Mouse (Mus musculus) CD4-positive, CD25-positive, alpha-beta regulatory T cell, adult 4 months (primary cell): ENCODE data around the gene Tsga10. TPM values are rescaled to one million over a fixed set of nuclear protein-coding genes. Genes with fewer than 3 reads are reported as not detected.
"Not testable (repeated sequence)": the region's sequence is repeated elsewhere in the genome, so short reads cannot be mapped to it uniquely, and the experiment has no call there.

Experiments
- ATAC-seq: one replicate; pipeline ENCODE4 v1.8.0; 2017
- polyA plus RNA-seq, 2 experiments: library from polyadenylated mRNA; unstranded; fragments of 100-300 nt; shearing (Covaris generic); gene quantifications; one replicate each; pipeline ENCODE4 v1.2.1; 2017

Tsga10 gene
- polyA plus RNA-seq, 2 experiments from 2014 or later: 2.1 TPM

- ATAC-seq: peak; percentile 89
Observed at GRCm38 (mm10) chr1:37864511-37865400, 1.5 kb downstream of the Tsga10 start.

- no peak for ATAC-seq
Observed at GRCm38 (mm10) chr1:37850696-37851095, 15.5 kb downstream of the Tsga10 start.

GRCm38 (mm10) chr1:37846878-37847277 is 19.4 kb downstream of the Tsga10 start:
- ATAC-seq: no peak

- no peak for ATAC-seq
Observed at GRCm38 (mm10) chr1:37831681-37832080, 34.5 kb downstream of the Tsga10 start.

- ATAC-seq: not testable (repeated sequence)
Observed at GRCm38 (mm10) chr1:37802291-37802690, 63.9 kb downstream of the Tsga10 start.

- ATAC-seq: no peak
Observed at GRCm38 (mm10) chr1:37800298-37800697, 65.9 kb downstream of the Tsga10 start.

- no peak for ATAC-seq
Observed at GRCm38 (mm10) chr1:37799505-37799904, 66.7 kb downstream of the Tsga10 start.

- ATAC-seq: no peak
Observed at GRCm38 (mm10) chr1:37759407-37759806, 106.8 kb downstream of the Tsga10 start.

GRCm38 (mm10) chr1:37744650-37745259 is 121.5 kb downstream of the Tsga10 start:
- no peak for ATAC-seq

GRCm38 (mm10) chr1:37742602-37743270 is 123.5 kb downstream of the Tsga10 start:
- ATAC-seq: no peak

- ATAC-seq: no peak
Observed at GRCm38 (mm10) chr1:37742126-37742525, 124.1 kb downstream of the Tsga10 start.

GRCm38 (mm10) chr1:37740161-37740802 is 125.9 kb downstream of the Tsga10 start:
- no peak for ATAC-seq

GRCm38 (mm10) chr1:37738895-37739294 is 127.3 kb downstream of the Tsga10 start:
- no peak for ATAC-seq

- no peak for ATAC-seq
Observed at GRCm38 (mm10) chr1:37737045-37737444, 129.2 kb downstream of the Tsga10 start.

GRCm38 (mm10) chr1:37735932-37736331 is 130.3 kb downstream of the Tsga10 start:
- no peak for ATAC-seq

- ATAC-seq: no peak
Observed at GRCm38 (mm10) chr1:37734841-37735240, 131.4 kb downstream of the Tsga10 start.

GRCm38 (mm10) chr1:37729353-37729752 is 136.9 kb downstream of the Tsga10 start:
- no peak for ATAC-seq

- no peak for ATAC-seq
Observed at GRCm38 (mm10) chr1:37728053-37728452, 138.2 kb downstream of the Tsga10 start.

- ATAC-seq: no peak
Observed at GRCm38 (mm10) chr1:37727186-37727585, 139.0 kb downstream of the Tsga10 start.

GRCm38 (mm10) chr1:37726426-37726825 is 139.8 kb downstream of the Tsga10 start:
- ATAC-seq: no peak

GRCm38 (mm10) chr1:37725880-37726279 is 140.3 kb downstream of the Tsga10 start:
- ATAC-seq: no peak

- no peak for ATAC-seq
Observed at GRCm38 (mm10) chr1:37721092-37721491, 145.1 kb downstream of the Tsga10 start.
